Mouse (Mus musculus) brain, embryonic 14.5 days (tissue): ENCODE data around the gene Gm11213.

ENCODE experiments used
- CTCF ChIP-seq: fragments of 200-500 bp; IDR thresholded peaks from 2 replicates; pipeline ENCODE4 v1.5.1; 2012; ENCODE audit warnings: inconsistent platforms, mild to moderate bottlenecking, moderate library complexity, borderline replicate concordance; ENCODE audit not compliant: insufficient read depth, insufficient read length; ENCODE audit errors: extremely low read depth
- POLR2A ChIP-seq: fragments of 200-500 bp; IDR thresholded peaks from 2 replicates; pipeline ENCODE4 v1.6.1; 2012; ENCODE audit warnings: mild to moderate bottlenecking, inconsistent platforms, borderline replicate concordance; ENCODE audit not compliant: poor library complexity, insufficient read depth, insufficient read length, severe bottlenecking; ENCODE audit errors: extremely low read depth

GRCm38 (mm10) chr4:63594459-63595110, 10.5 kb downstream of the Gm11213 start:
- TF ChIP-seq POLR2A (no peak), CTCF (no peak)
